Mouse (Mus musculus) lung, postnatal 36 days (tissue): ENCODE measurements around the gene Serpina1f.
"Not testable (repeated sequence)": the region's sequence is repeated elsewhere in the genome, so short reads cannot be mapped to it uniquely, and the experiment has no call there.

Experiments
- DNase-seq: peaks from one replicate; pipeline ENCODE4 v3.0.0; 2022; ENCODE audit warnings: mixed read lengths

Gene Serpina1f

GRCm38 (mm10) chr12:103695429-103695828 is at the start of gene Serpina1f:
Gene Serpina1f (minus strand): TSS chr12:103695529.
- no peak for DNase-seq

- not testable (repeated sequence) for DNase-seq
Measured at GRCm38 (mm10) chr12:103737791-103738580, 42.7 kb upstream of the Serpina1f start.

DNA sequence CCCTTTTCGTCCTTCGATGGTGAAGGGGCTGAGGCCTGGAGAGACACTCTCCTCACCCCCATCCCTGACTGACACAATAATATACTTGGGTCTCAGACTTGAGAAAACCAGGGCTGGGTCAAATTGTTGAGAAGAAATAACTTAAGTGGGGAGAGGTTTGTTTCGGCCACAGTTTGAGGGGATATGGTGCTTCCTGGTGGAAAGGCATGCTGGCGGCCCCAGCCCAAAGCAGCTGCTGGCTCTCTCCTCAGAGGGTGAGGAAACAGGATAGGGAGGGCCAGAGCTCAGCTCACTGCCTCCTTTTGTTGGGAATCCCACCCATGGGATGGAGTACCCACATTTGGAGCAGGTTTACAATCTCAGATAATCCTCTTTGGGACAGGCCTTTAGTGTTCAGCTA is 40.2 kb upstream of the Serpina1f start:
- peak; percentile 4 for DNase-seq

DNA sequence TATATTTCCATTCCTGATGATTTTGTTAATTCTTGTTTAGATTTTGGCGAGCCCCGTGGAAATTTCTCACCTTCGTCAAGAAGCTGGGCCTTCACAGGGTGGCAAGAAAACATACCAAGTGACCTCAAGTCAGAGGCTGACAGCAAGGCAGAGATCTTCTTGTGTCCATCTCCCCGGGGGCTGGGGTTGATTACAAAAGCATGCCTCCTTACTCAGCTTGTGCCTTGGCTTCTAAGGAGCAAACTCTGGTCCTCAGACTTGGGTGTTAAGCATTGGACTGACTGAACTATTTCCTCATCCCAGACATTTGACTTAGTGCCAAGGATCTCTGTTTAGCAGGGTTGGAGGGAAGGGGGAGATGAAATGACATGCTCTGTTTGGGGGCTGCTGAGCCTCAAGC is 39.8 kb upstream of the Serpina1f start:
- peak; percentile 21 for DNase-seq

- DNase-seq = peak; percentile 25
Measured at GRCm38 (mm10) chr12:103711537-103711936, 16.2 kb upstream of the Serpina1f start.

DNA sequence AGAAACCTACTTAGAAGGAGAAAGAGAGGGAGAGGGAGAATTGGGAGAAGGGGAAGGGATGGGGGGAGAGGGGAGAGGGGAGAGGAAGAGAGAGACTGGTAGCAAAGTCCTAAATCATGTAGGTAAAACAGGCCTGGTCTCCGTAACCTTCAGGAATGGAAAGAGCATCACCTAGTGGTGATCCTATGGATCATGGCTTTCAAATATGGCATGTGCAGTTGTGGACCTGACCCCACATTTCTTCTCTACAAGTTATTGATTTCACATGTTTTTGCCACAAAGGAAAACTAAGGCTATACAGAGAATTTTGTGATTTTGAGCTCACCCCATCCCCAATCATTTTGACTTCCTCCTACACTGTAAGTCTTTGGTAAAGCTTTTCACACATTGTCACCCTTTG is 15.1 kb upstream of the Serpina1f start:
- DNase-seq = peak; percentile 6

DNA sequence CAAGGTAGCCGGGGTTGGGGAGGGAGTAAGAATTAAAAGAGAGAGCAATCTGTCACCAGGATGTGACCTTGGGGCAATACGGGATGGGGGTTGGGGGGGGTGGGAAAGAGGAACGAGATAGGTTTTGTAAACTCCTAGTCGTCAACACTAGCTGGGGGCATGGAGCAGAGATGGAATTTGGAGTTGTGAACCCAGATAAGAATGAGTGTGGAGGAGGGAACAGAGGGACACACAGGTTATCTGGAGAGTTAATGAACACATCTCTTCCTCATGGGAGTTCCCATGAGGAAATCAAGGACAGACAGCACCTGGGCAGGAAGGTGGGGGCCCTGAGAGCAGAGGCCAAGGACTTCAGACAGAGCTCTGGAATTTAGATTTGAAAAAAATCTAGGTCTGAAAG is 10.8 kb upstream of the Serpina1f start:
- no peak for DNase-seq

DNA sequence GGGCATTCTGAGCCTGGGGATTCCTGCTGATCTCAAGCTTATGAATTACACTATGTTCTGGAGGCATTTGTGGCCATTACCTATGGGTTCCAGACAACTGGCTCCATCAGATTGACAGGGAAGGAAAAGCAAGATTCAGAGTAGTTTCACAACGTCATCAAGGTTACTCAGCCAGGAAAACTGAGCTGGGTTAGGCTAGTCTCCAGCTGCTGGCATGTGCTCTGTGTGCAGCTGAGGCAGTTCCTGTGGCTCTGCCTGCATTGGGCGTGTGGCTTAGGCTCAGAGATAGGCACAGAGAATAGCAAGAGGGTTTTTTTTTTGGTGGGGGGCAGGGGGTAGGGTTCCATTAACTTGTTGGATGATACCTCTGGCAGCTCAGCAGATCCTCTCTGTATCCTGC is 10.2 kb upstream of the Serpina1f start:
- no peak for DNase-seq

GRCm38 (mm10) chr12:103700144-103700750 is 4.9 kb upstream of the Serpina1f start:
- no peak for DNase-seq

DNA sequence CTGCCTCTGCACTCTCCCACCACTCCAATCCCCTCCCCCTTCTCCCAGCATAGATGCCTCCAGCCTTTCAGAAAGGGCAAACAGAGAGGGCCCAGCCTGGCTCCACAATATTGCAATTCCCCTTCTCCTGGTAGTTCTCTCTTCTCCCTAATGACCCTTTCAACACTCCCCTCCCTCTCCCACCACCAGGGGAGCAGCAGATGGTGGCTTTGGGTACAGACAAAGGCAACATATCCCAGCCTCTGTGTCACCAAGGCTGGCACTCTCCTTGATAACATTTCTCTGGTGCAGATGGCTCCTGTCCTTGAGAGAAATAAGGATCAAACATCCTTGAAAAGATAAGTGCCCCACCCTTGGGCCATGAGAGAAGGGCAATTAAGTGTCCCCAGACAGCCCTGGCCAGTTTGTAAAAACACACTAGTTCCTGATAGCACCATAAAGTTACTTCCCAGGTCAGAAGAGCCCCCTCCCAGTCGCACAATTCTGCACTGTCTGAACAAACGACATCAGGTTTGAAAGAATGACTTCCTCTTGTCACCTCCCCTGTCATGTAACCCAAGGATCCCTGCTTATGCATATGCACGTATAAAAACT is 7.0 kb downstream of the Serpina1f start:
- no peak for DNase-seq

GRCm38 (mm10) chr12:103687021-103687420 is 8.3 kb downstream of the Serpina1f start:
- no peak for DNase-seq

GRCm38 (mm10) chr12:103686050-103686449 is 9.3 kb downstream of the Serpina1f start:
- no peak for DNase-seq

GRCm38 (mm10) chr12:103685386-103685785 is 9.9 kb downstream of the Serpina1f start:
- no peak for DNase-seq

DNA sequence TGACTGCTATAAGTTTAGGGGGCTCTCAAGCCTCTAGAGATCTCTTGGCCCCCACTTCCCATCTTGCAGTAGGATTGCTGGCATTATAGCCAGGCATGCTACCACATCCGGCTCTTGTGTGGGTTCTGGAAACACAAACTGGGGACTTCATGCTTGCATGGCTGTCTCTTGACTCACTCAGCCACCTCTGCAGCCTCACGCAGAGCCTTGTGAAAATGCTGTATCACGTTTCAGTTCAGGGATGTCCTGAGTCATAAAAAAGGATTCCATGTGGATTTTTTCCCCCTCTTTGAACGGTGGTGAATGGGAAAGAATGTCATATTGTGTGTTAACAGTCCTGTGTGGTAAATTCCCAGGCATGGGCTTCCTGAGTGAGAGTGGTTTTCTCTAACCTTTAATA is 11.6 kb downstream of the Serpina1f start:
- no peak for DNase-seq

- DNase-seq = no peak
Measured at GRCm38 (mm10) chr12:103681739-103682138, 13.6 kb downstream of the Serpina1f start.

DNA sequence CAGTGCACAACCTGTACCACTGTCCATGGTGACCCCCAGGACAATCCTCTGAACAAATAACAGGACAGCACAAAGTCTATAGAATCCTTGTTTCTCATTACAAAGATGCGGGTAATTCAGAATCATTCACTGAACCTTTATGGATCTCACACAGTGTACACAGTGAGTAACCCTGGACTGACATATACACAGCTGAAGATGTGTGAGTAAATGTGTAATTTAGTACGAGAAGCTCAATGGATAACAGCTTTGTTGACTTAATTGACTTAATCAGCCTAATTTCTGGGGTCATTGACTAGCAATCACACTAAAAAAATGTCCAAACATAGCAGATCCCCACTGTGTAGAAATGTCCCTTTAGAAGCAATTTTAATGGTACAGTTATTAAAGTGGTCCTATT is 14.2 kb downstream of the Serpina1f start:
- no peak for DNase-seq

- not testable (repeated sequence) for DNase-seq
Measured at GRCm38 (mm10) chr12:103679853-103680252, 15.5 kb downstream of the Serpina1f start.

- DNase-seq = no peak
Measured at GRCm38 (mm10) chr12:103676039-103676438, 19.3 kb downstream of the Serpina1f start, which contains the start of gene Serpina16. Gene Serpina16 (minus strand): TSS chr12:103676139.

DNA sequence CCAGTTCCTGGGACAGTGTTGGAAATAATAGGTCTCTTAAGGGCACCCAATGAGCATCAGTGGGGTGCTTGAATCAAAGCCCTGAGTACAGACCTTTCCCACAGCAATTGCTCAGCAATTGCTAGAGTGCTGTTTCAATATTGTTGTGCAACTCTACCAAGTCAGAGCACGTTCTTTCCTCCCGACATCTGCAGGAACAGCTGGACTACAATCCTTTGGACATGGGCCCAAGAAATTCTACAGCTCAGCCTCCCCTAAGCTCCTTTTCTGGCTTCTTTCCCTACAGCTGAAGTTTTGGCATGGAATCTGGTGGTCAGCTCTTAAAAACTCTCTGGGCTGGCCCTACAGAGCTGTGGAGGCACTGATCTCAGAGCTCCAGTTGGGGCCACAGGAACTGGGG is 22.1 kb downstream of the Serpina1f start:
- DNase-seq = peak; percentile 47

DNA sequence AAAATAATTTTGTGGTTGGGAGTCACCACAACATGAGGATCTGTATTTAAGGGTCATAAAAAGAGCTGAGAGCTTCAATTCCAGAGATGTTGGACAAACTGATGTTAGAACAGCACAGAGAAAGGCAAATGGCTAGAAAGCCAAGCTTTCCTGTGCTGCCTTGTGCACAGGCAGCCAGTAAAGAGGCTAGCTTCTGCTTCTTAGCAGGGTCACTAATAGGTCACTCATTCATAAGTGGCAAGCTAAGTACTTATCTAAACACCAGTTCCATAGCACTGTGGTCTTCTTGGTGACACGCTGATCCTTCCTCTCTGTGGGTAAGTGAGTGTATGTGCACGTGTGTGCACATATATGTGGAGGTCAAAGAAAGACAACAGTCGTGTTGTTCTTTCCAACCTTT is 23.8 kb downstream of the Serpina1f start:
- no peak for DNase-seq

DNA sequence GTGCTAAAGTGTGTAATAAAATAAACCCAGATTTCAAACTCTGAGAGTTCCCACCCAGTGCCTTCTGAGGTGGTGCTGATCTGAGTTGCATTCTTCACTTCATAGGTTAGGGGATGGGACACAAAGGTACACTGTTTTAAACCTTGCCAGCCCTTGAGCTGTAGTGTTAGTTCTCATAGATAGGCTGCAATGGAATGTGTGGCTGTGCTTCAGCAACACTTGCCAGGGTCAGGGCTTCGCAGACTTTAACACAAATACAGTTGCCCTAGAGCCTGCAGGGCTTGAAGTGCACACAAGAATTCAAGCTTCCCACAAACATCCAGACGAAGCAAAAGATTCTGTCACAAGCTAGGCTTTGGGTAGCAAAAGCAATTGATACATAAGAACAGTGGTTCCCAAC is 24.4 kb downstream of the Serpina1f start:
- DNase-seq = peak; percentile 27

DNA sequence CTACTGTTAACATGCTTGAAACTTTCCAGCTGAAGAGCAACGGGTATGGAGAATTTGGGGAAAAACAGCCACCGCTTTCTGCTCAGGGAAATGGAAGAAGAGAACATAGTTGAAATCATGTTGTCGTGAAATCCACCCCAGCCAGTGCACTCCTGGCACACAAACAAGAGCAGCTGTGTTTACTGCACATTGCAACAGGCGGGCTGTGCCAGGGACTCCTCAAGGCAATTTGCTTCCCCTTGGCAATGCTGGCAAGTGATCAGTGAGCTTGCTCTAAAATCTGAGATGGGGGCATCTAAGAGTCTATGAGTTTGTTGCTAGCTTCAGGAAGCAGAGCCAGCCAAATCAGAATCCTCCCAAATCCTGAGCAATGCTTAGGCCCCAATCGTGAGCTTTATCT is 25.0 kb downstream of the Serpina1f start:
- peak; percentile 46 for DNase-seq

DNA sequence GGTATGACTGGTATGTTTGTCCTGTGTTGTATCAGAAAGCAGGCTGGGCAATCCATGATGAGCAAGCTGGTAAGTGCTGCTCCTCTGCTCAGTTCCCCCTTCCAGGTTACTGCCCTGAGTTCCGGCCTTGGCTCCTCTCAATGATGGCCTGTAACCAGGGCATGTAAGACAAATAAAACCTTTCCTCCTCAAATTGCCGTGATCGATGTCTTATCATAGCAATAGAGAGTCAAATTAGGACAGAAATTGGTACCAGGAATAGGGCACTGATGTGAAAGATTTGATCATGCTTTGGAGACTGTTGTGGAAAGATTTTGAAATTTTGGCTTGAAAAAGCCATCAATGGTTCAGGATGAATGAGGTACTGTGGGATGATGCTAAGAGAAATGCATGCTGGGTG is 30.0 kb downstream of the Serpina1f start:
- no peak for DNase-seq

GRCm38 (mm10) chr12:103662053-103662452 is 33.3 kb downstream of the Serpina1f start:
- not testable (repeated sequence) for DNase-seq
